Mouse (Mus musculus): ENCODE data around the gene Ranbp10. TPM values are rescaled to one million over a fixed set of nuclear protein-coding genes. Genes with fewer than 3 reads are reported as not detected.
"Not testable (repeated sequence)": the region's sequence is repeated elsewhere in the genome, so short reads cannot be mapped to it uniquely, and the experiment has no call there.

The Ranbp10 gene
- polyA plus RNA-seq, 1 experiment, result 24.4 TPM

DNA sequence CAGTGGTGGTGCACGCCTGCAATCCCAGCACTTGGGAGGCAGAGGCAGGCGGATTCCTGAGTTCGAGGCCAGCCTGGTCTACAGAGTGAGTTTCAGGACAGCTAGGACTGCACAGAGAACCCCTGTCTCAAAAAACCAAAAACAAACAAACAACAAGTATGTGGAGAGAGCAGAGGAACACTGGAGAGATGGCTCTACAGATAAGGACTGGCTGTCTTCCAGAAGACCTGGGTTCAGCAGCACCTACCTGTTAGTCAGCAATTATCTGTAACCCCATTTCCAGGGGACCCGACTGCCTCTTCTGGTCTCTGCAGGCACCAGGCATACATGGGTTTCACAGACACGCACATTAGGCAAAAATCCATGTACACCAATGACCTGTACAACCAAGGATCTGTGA, 12.1 kb upstream of the Ranbp10 start:
- peaks cover 29% of the 10 kb centered on the region for H3K36me3 ChIP-seq (ENCODE audit: control insufficient read depth)
- TF ChIP-seq GATA1 (IDR thresholded peaks at IDR 0.05; ENCODE audit: low read length), result peak; percentile 86
- no peak for TF ChIP-seq TAL1 (IDR thresholded peaks at IDR 0.05; ENCODE audit: low read length)
- peaks cover 8% of the 10 kb centered on the region for H3K9me3 ChIP-seq (ENCODE audit: control insufficient read depth, low read length)
- H3K27me3 ChIP-seq (ENCODE audit: control insufficient read depth), result no peaks in the 10 kb centered on the region
- H3K4me1 ChIP-seq (ENCODE audit: control insufficient read depth), result peaks cover 29% of the 10 kb centered on the region
- H3K4me3 ChIP-seq (replicated peaks), result no peak overlapping the region

DNA sequence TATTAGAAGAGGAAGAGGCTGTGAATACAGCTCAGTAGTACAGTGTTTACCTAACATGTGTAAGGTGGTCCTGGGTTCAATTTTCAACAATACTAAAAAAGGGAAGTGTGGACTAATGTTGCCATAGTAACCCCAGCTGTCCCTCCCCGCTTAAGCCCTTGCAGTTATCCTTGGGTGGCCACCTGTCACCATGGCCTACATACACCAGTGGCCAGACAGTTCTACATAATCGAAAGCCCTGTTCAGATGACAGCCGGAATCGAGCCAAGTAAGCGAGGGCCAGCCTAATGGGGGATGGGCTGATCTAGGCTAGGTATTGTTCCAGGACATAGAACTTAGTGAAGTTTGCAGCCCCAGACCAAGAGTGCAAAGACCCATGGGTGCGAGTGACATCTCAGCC, 9.8 kb upstream of the Ranbp10 start:
- no peak overlapping the region for H3K4me3 ChIP-seq (replicated peaks)
- H3K4me1 ChIP-seq (ENCODE audit: control insufficient read depth), result peaks cover 51% of the 10 kb centered on the region
- peaks cover 8% of the 10 kb centered on the region for H3K9me3 ChIP-seq (ENCODE audit: control insufficient read depth, low read length)
- no peaks in the 10 kb centered on the region for H3K27me3 ChIP-seq (ENCODE audit: control insufficient read depth)
- TF ChIP-seq GATA1 (IDR thresholded peaks at IDR 0.05; ENCODE audit: low read length) (no peak), TAL1 (IDR thresholded peaks at IDR 0.05; ENCODE audit: low read length) (no peak)
- H3K36me3 ChIP-seq (ENCODE audit: control insufficient read depth), result peaks cover 21% of the 10 kb centered on the region

- no peak overlapping the region for H3K4me3 ChIP-seq (replicated peaks)
- TF ChIP-seq GATA1 (IDR thresholded peaks at IDR 0.05; ENCODE audit: low read length), result no peak
- no peak for TF ChIP-seq TAL1 (IDR thresholded peaks at IDR 0.05; ENCODE audit: low read length)
- H3K27me3 ChIP-seq (ENCODE audit: control insufficient read depth), result no peaks in the 10 kb centered on the region
- H3K9me3 ChIP-seq (ENCODE audit: control insufficient read depth, low read length), result no peaks in the 10 kb centered on the region
- H3K36me3 ChIP-seq (ENCODE audit: control insufficient read depth), result peaks cover 24% of the 10 kb centered on the region
- peaks cover 64% of the 10 kb centered on the region for H3K4me1 ChIP-seq (ENCODE audit: control insufficient read depth)
Observed at GRCm38 (mm10) chr8:105835318-105835717, 8.2 kb upstream of the Ranbp10 start.

DNA sequence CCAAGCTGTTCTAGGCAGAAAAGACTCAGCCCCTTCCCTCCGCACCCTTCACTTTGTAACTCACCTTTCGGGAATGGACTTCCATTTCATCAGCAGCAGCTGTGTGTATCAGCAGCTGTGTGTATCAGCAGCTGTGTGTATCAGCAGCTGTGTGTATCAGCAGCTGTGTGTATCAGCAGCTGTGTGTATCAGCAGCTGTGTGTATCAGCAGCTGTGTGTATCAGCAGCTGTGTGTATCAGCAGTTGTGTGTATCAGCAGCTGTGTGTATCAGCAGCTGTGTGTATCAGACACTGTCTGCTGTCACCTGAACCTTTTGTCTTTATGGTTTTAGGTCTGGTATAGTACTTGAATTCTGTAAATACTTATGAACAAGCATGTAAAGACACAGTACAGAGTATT, 6.6 kb upstream of the Ranbp10 start:
- H3K36me3 ChIP-seq (ENCODE audit: control insufficient read depth), result peaks cover 35% of the 10 kb centered on the region
- H3K4me1 ChIP-seq (ENCODE audit: control insufficient read depth), result peaks cover 73% of the 10 kb centered on the region
- H3K27me3 ChIP-seq (ENCODE audit: control insufficient read depth); H3K9me3 ChIP-seq (ENCODE audit: control insufficient read depth, low read length): not testable (repeated sequence)
- TF ChIP-seq GATA1 (IDR thresholded peaks at IDR 0.05; ENCODE audit: low read length) (peak; percentile 96), TAL1 (IDR thresholded peaks at IDR 0.05; ENCODE audit: low read length) (peak; percentile 97)
- H3K4me3 ChIP-seq (replicated peaks), result peak overlapping the region; percentile 63

GRCm38 (mm10) chr8:105826379-105826778, 771 bp downstream of the Ranbp10 start:
- Histone ChIP-seq H3K27me3 (ENCODE audit: control insufficient read depth) (no peaks in the 10 kb centered on the region; the same call in 1 of the 2 replicates), H3K36me3 (ENCODE audit: control insufficient read depth) (peaks cover 82% of the 10 kb centered on the region), H3K4me1 (ENCODE audit: control insufficient read depth) (peaks cover 78% of the 10 kb centered on the region), H3K9me3 (ENCODE audit: control insufficient read depth, low read length) (peaks cover 10% of the 10 kb centered on the region), H3K4me3 (replicated peaks) (peak overlapping the region; percentile 87)
- TF ChIP-seq TAL1 (IDR thresholded peaks at IDR 0.05; ENCODE audit: low read length) (no peak), GATA1 (IDR thresholded peaks at IDR 0.05; ENCODE audit: low read length) (no peak)

GRCm38 (mm10) chr8:105825506-105825905, 1.6 kb downstream of the Ranbp10 start:
- peaks cover 82% of the 10 kb centered on the region for H3K36me3 ChIP-seq (ENCODE audit: control insufficient read depth)

GRCm38 (mm10) chr8:105820925-105821324, 6.2 kb downstream of the Ranbp10 start:
- Histone ChIP-seq H3K9me3 (ENCODE audit: control insufficient read depth, low read length) (peaks cover 10% of the 10 kb centered on the region), H3K4me1 (ENCODE audit: control insufficient read depth) (peaks cover 87% of the 10 kb centered on the region), H3K36me3 (ENCODE audit: control insufficient read depth) (peaks cover 97% of the 10 kb centered on the region), H3K27me3 (ENCODE audit: control insufficient read depth) (no peaks in the 10 kb centered on the region; the same call in 1 of the 2 replicates), H3K4me3 (replicated peaks) (peak overlapping the region; percentile 87)
- TF ChIP-seq GATA1 (IDR thresholded peaks at IDR 0.05; ENCODE audit: low read length) (peak; percentile 100), TAL1 (IDR thresholded peaks at IDR 0.05; ENCODE audit: low read length) (peak; percentile 99)

More at GRCm38 (mm10) chr8:105825506-105825905, 1.6 kb downstream of the Ranbp10 start:
- peaks cover 77% of the 10 kb centered on the region for H3K4me1 ChIP-seq (ENCODE audit: control insufficient read depth)
- peaks cover 10% of the 10 kb centered on the region for H3K9me3 ChIP-seq (ENCODE audit: control insufficient read depth, low read length)
- H3K4me3 ChIP-seq (replicated peaks), result peak overlapping the region; percentile 87
- H3K27me3 ChIP-seq (ENCODE audit: control insufficient read depth), result no peaks in the 10 kb centered on the region; the same call in 1 of the 2 replicates
- no peak for TF ChIP-seq TAL1 (IDR thresholded peaks at IDR 0.05; ENCODE audit: low read length)
- TF ChIP-seq GATA1 (IDR thresholded peaks at IDR 0.05; ENCODE audit: low read length), result no peak

GRCm38 (mm10) chr8:105819659-105820058, 7.5 kb downstream of the Ranbp10 start:
- TF ChIP-seq GATA1 (IDR thresholded peaks at IDR 0.05; ENCODE audit: low read length) (no peak), TAL1 (IDR thresholded peaks at IDR 0.05; ENCODE audit: low read length) (no peak)
- Histone ChIP-seq H3K36me3 (ENCODE audit: control insufficient read depth) (peaks cover 97% of the 10 kb centered on the region), H3K4me1 (ENCODE audit: control insufficient read depth) (peaks cover 87% of the 10 kb centered on the region)

DNA sequence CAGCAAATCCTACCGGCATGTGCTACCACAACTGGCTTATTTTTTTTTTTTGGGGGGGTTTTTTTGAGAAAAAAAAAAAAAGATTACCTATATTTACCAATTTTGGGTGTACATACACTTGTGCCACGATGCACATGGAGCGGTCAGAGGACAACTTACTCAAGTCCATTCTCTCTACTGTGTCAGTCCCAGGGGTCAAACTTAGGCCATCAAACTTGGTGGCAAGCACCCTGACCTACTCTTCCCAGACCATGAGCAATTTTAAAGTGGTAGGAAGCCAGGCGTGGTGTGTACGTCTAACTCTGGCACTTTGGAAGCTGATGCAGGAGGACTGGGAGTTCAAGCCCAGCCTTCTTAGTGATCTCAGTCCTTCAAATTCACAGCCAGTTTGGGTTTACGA, 13.9 kb downstream of the Ranbp10 start:
- TF ChIP-seq TAL1 (IDR thresholded peaks at IDR 0.05; ENCODE audit: low read length) (no peak), GATA1 (IDR thresholded peaks at IDR 0.05; ENCODE audit: low read length) (no peak)
- Histone ChIP-seq H3K9me3 (ENCODE audit: control insufficient read depth, low read length) (no peaks in the 10 kb centered on the region), H3K4me1 (ENCODE audit: control insufficient read depth) (peaks cover 90% of the 10 kb centered on the region), H3K36me3 (ENCODE audit: control insufficient read depth) (peaks cover 96% of the 10 kb centered on the region), H3K27me3 (ENCODE audit: control insufficient read depth) (no peaks in the 10 kb centered on the region), H3K4me3 (replicated peaks) (peak overlapping the region; percentile 34)

More at GRCm38 (mm10) chr8:105819659-105820058, 7.5 kb downstream of the Ranbp10 start:
- Histone ChIP-seq H3K4me3 (replicated peaks) (peak overlapping the region; percentile 87), H3K27me3 (ENCODE audit: control insufficient read depth) (no peaks in the 10 kb centered on the region; the same call in 1 of the 2 replicates), H3K9me3 (ENCODE audit: control insufficient read depth, low read length) (peaks cover 10% of the 10 kb centered on the region)

DNA sequence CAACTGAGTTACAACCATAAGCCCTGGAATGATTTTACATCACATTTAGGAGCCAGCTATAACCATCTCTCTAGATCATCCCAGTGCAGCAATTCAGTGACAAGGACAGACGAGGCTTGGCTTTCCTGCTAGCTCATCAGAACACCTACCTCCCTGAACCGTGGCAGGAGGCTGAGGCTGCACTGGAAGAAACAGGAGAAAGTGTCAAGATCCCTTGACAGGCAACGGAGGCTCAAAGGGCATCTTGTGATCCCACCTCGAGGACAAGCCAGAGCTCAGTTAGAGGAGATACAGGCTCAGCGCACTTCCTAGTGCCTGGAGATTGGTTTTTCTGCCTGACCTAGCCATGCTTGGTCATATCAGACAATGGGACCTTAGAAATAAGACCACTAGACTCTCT, 14.6 kb downstream of the Ranbp10 start:
- H3K4me1 ChIP-seq (ENCODE audit: control insufficient read depth), result peaks cover 90% of the 10 kb centered on the region

More for the DNA sequence above, 14.6 kb downstream of the Ranbp10 start:
- Histone ChIP-seq H3K9me3 (ENCODE audit: control insufficient read depth, low read length) (no peaks in the 10 kb centered on the region), H3K27me3 (ENCODE audit: control insufficient read depth) (no peaks in the 10 kb centered on the region), H3K36me3 (ENCODE audit: control insufficient read depth) (peaks cover 96% of the 10 kb centered on the region), H3K4me3 (replicated peaks) (peak overlapping the region; percentile 45)
- no peak for TF ChIP-seq TAL1 (IDR thresholded peaks at IDR 0.05; ENCODE audit: low read length)
- TF ChIP-seq GATA1 (IDR thresholded peaks at IDR 0.05; ENCODE audit: low read length), result no peak

Data from erythroblast, embryonic 14.5 days (primary cell).